Mouse (Mus musculus): Measurements from ENCODE around the gene Map2k6. TPM values are rescaled to one million over a fixed set of nuclear protein-coding genes. Genes with fewer than 3 reads are reported as not detected.

The Map2k6 gene
- total and polyA plus RNA-seq, 3 experiments = 1.9 to 3.2 TPM; not detected in 1

DNA sequence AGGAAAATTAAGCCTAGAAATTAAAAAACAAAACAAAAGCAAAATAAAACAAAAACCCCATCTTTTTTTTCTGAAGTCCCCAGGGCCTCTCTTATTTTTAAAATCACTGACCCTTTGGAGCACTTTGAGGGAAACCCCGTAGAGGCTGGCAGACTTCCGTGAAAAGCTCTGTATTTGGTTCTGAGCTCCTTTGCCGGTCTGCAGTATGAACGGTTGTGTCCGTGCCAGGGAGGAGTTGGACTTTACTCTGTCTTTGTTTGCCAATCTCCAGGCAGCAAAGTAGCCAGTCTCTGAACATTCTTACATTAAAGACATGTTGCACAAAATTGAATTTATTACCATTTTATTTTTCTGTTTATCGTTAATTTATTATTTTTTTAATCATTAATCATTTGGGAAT is 45.7 kb downstream of the Map2k6 start:
- Histone ChIP-seq H3K79me2 (ENCODE audit: control insufficient read depth, insufficient read depth, low read length, poor library complexity) (no peaks in the 10 kb centered on the region), H3K4me1 (ENCODE audit: control insufficient read depth in 1 of 2, insufficient read depth in 2 of 2, low read length in 2 of 2) (peaks cover under 1 to 5% of the 10 kb centered on the region in 2 experiments), H3K27me3 (ENCODE audit: control insufficient read depth in 1 of 2, insufficient read depth in 2 of 2, low read length in 2 of 2) (no peaks in the 10 kb centered on the region), H3K9ac (ENCODE audit: control insufficient read depth, low read depth, low read length, poor library complexity, severe bottlenecking) (no peak overlapping the region), H3K27ac (ENCODE audit: control insufficient read depth, low read depth, low read length) (no peak overlapping the region), H3K9me3 (replicated peaks; ENCODE audit: insufficient read depth, low read length) (no peaks in the 10 kb centered on the region), H3K4me3 (ENCODE audit: control insufficient read depth in 1 of 2, insufficient read depth in 1 of 2, low read depth in 2 of 2, low read length in 2 of 2) (no peak overlapping the region), H3K36me3 (ENCODE audit: control insufficient read depth in 1 of 2, insufficient read depth in 2 of 2, low read length in 2 of 2) (peaks cover 0 to 5% of the 10 kb centered on the region in 2 experiments; a peak in 2 of 4 replicates)
- TF ChIP-seq GABPA (IDR thresholded peaks at IDR 0.05; ENCODE audit: low read depth, low read length) (no peak), POLR2AphosphoS2 (IDR thresholded peaks at IDR 0.05; ENCODE audit: low read length) (no peak), MEF2A (IDR thresholded peaks at IDR 0.05; ENCODE audit: extremely low read depth, insufficient replicate concordance, low read depth, low read length, poor library complexity, severe bottlenecking) (no peak), BHLHE40 (IDR thresholded peaks at IDR 0.05; ENCODE audit: borderline replicate concordance, low read depth, low read length) (no peak), RCOR1 (IDR thresholded peaks at IDR 0.05; ENCODE audit: low read depth, low read length) (no peak), POLR2A (IDR thresholded peaks at IDR 0.05; ENCODE audit: control insufficient read depth in 1 of 2, insufficient read depth in 1 of 2, low read depth in 1 of 2, low read length in 2 of 2, poor library complexity in 1 of 2) (no peak), ZMIZ1 (IDR thresholded peaks at IDR 0.05; ENCODE audit: low read depth, low read length) (no peak), ETS1 (IDR thresholded peaks at IDR 0.05; ENCODE audit: low read depth, low read length) (no peak), ELF1 (IDR thresholded peaks at IDR 0.05; ENCODE audit: low read depth, low read length) (no peak), ZKSCAN1 (IDR thresholded peaks at IDR 0.05; ENCODE audit: low read depth, low read length) (no peak), RAD21 (IDR thresholded peaks at IDR 0.05; ENCODE audit: low read depth, low read length) (no peak), JUND (IDR thresholded peaks at IDR 0.05; ENCODE audit: low read depth, low read length) (no peak)
- no peak for DNase-seq (ENCODE audit: low read depth, low spot score)

- peak overlapping the region; percentile 69 for H3K27ac ChIP-seq (ENCODE audit: control insufficient read depth, low read depth, low read length)
- peak overlapping the region; percentile 58 for H3K9ac ChIP-seq (ENCODE audit: control insufficient read depth, low read depth, low read length, poor library complexity, severe bottlenecking)
- H3K9me3 ChIP-seq (replicated peaks; ENCODE audit: insufficient read depth, low read length) = no peaks in the 10 kb centered on the region
- peaks cover 10 to 11% of the 10 kb centered on the region in 2 experiments for H3K4me1 ChIP-seq (ENCODE audit: control insufficient read depth in 1 of 2, insufficient read depth in 2 of 2, low read length in 2 of 2)
- H3K4me3 ChIP-seq (ENCODE audit: control insufficient read depth in 1 of 2, insufficient read depth in 1 of 2, low read depth in 2 of 2, low read length in 2 of 2) = peak overlapping the region; percentile 47 to 59
- H3K27me3 ChIP-seq (ENCODE audit: control insufficient read depth in 1 of 2, insufficient read depth in 2 of 2, low read length in 2 of 2) = no peaks in the 10 kb centered on the region
- peak; percentile 89 for DNase-seq (ENCODE audit: low read depth, low spot score)
- peaks cover 0 to 16% of the 10 kb centered on the region in 2 experiments; a peak in 2 of 4 replicates for H3K36me3 ChIP-seq (ENCODE audit: control insufficient read depth in 1 of 2, insufficient read depth in 2 of 2, low read length in 2 of 2)
- H3K79me2 ChIP-seq (ENCODE audit: control insufficient read depth, insufficient read depth, low read length, poor library complexity) = no peaks in the 10 kb centered on the region
- TF ChIP-seq CTCF (IDR thresholded peaks at IDR 0.05 in 2 of 3, conservative IDR thresholded peaks at IDR 0.05 in 1 of 3; ENCODE audit: control insufficient read depth in 1 of 3, insufficient read depth in 1 of 3, low read depth in 2 of 3, low read length in 3 of 3, poor library complexity in 1 of 3, severe bottlenecking in 1 of 3) (no peak), POLR2AphosphoS5 (IDR thresholded peaks at IDR 0.05; ENCODE audit: borderline replicate concordance, low read depth, low read length) (no peak), MAX (IDR thresholded peaks at IDR 0.05; ENCODE audit: low read length) (no peak), GABPA (IDR thresholded peaks at IDR 0.05; ENCODE audit: low read depth, low read length) (no peak), TCF12 (IDR thresholded peaks at IDR 0.05; ENCODE audit: low read depth, low read length) (peak; percentile 31), POLR2AphosphoS2 (IDR thresholded peaks at IDR 0.05; ENCODE audit: low read length) (peak; percentile 54; the same call in 1 of the 2 replicates), SIN3A (IDR thresholded peaks at IDR 0.05; ENCODE audit: low read length) (peak; percentile 63), ZC3H11A (IDR thresholded peaks at IDR 0.05; ENCODE audit: low read depth, low read length) (no peak), JUND (IDR thresholded peaks at IDR 0.05; ENCODE audit: low read depth, low read length) (no peak), ELF1 (IDR thresholded peaks at IDR 0.05; ENCODE audit: low read depth, low read length) (peak; percentile 71), SMC3 (IDR thresholded peaks at IDR 0.05; ENCODE audit: low read depth, low read length) (no peak), HCFC1 (IDR thresholded peaks at IDR 0.05; ENCODE audit: low read depth, low read length) (peak; percentile 60; the same call in 1 of the 2 replicates), E2F4 (IDR thresholded peaks at IDR 0.05; ENCODE audit: borderline replicate concordance, low read depth, low read length) (no peak), BHLHE40 (IDR thresholded peaks at IDR 0.05; ENCODE audit: borderline replicate concordance, low read depth, low read length) (no peak), ZMIZ1 (IDR thresholded peaks at IDR 0.05; ENCODE audit: low read depth, low read length) (peak; percentile 30; the same call in 1 of the 2 replicates), UBTF (IDR thresholded peaks at IDR 0.05; ENCODE audit: borderline replicate concordance, insufficient read depth, low read depth, low read length) (no peak), ZKSCAN1 (IDR thresholded peaks at IDR 0.05; ENCODE audit: low read depth, low read length) (no peak), MAFK (IDR thresholded peaks at IDR 0.05; ENCODE audit: borderline replicate concordance, low read depth, low read length) (no peak), MYC (IDR thresholded peaks at IDR 0.05; ENCODE audit: low read depth, low read length) (no peak), EP300 (IDR thresholded peaks at IDR 0.05; ENCODE audit: low read depth in 1 of 2, low read length in 2 of 2) (peak; percentile 46 to 59), GATA1 (IDR thresholded peaks at IDR 0.05; ENCODE audit: low read depth, low read length) (peak; percentile 74), MAZ (IDR thresholded peaks at IDR 0.05; ENCODE audit: low read depth, low read length) (peak; percentile 70; the same call in 1 of the 2 replicates), CHD2 (IDR thresholded peaks at IDR 0.05; ENCODE audit: low read length) (no peak), TAL1 (IDR thresholded peaks at IDR 0.05; ENCODE audit: low read length) (no peak), POLR2A (IDR thresholded peaks at IDR 0.05; ENCODE audit: control insufficient read depth in 1 of 2, insufficient read depth in 1 of 2, low read depth in 1 of 2, low read length in 2 of 2, poor library complexity in 1 of 2) (peak in 1 of 2 experiments; percentile 72; a peak in 2 of 4 replicates)
These were observed 49.3 kb downstream of the Map2k6 start for GRCm38 (mm10) chr11:110448131-110448725.

All from MEL (cell line).